Mouse (Mus musculus): Measurements from ENCODE around the gene Gm12845. TPM values are rescaled to one million over a fixed set of nuclear protein-coding genes. Genes with fewer than 3 reads are reported as not detected.

Gene Gm12845
- polyA plus RNA-seq, 1 experiment: not detected

DNA sequence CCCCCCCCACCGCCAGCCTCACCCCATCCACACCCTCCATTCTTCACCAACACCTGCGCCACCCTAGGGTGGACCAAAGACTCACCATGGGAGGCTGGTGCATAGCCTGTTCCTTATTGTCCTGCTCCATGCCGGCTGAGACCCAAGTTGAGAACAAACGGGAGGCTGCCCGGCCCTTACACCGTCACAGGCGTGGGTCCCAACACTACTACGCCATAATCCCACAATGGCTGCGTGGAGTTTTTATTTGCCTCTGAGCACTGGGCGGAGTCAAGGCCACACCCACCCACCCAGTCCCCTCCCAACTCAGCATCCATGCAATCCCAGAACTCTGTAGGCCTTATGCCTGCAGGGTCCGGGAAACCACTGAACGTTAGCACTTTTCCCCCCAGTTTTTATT is 41.2 kb downstream of the Gm12845 start, which contains the start of gene Klf17:
TSS of gene Klf17 (minus strand) at position 233 of the 400 bp plus-strand sequence.
- Histone ChIP-seq H3K79me2 (ENCODE audit: control insufficient read depth, insufficient read depth) (no peaks in the 10 kb centered on the region), H3K36me3 (ENCODE audit: control insufficient read depth, insufficient read depth) (no peaks in the 10 kb centered on the region), H3K4me3 (no peak within 1 kb of the TSS), H3ac (ENCODE audit: control insufficient read depth, insufficient read length) (no peak within 1 kb of the TSS), H3K27me3 (ENCODE audit: control insufficient read depth, insufficient read depth, insufficient read length) (no peaks in the 10 kb centered on the region), H3K4me2 (ENCODE audit: low read depth) (no peak within 1 kb of the TSS)
- TF ChIP-seq TCF3 (IDR thresholded peaks at IDR 0.05; ENCODE audit: insufficient read length, low read depth) (no peak), TCF12 (IDR thresholded peaks at IDR 0.05; ENCODE audit: insufficient read depth, poor library complexity, severe bottlenecking) (no peak), USF1 (IDR thresholded peaks at IDR 0.05; ENCODE audit: low read depth) (no peak), POLR2AphosphoS2 (IDR thresholded peaks at IDR 0.05; ENCODE audit: insufficient read length, low read depth) (no peak), MYOG (IDR thresholded peaks at IDR 0.05; ENCODE audit: control insufficient read depth in 1 of 3, insufficient read depth in 1 of 3, insufficient read length in 2 of 3, low read depth in 2 of 3) (no peak), POLR2A (IDR thresholded peaks at IDR 0.05; ENCODE audit: insufficient read length, low read depth) (no peak), SRF (IDR thresholded peaks at IDR 0.05; ENCODE audit: control insufficient read depth, insufficient read length, low read depth) (no peak), REST (IDR thresholded peaks at IDR 0.05; ENCODE audit: insufficient read depth, insufficient read length) (no peak), MYOD1 (IDR thresholded peaks at IDR 0.05; ENCODE audit: control insufficient read depth in 1 of 3, insufficient read length in 2 of 3, low read depth in 2 of 3) (no peak), E2F4 (IDR thresholded peaks at IDR 0.05; ENCODE audit: insufficient read depth) (no peak), CEBPB (IDR thresholded peaks at IDR 0.05; ENCODE audit: insufficient read depth, poor library complexity, severe bottlenecking) (no peak), MAX (IDR thresholded peaks at IDR 0.05; ENCODE audit: low read depth) (no peak)

DNA sequence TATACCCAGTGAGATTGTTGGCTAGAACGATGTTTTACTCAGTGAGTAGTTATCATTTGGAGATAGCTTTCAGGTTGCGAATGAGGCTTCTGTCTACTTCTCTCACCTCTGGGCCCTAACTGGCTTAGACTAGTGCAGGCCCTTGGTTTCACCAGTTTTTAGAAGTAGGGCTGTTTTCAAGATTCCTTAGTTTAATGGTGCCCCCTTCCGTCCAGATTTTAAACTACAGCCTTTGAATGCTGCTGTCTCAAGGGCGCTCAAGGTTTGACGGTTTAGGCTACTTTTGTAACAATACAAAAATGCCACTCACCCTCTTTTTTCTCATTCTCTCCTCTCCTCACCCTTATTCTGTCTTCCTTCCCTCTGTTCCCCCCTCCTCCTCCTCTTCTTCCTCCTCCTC is 46.7 kb downstream of the Gm12845 start:
- Histone ChIP-seq H3K36me3 (ENCODE audit: control insufficient read depth, insufficient read depth) (no peaks in the 10 kb centered on the region), H3K4me3 (no peak overlapping the region), H3ac (ENCODE audit: control insufficient read depth, insufficient read length) (no peak overlapping the region), H3K79me2 (ENCODE audit: control insufficient read depth, insufficient read depth) (no peaks in the 10 kb centered on the region), H3K4me2 (ENCODE audit: low read depth) (no peak overlapping the region), H3K27me3 (ENCODE audit: control insufficient read depth, insufficient read depth, insufficient read length) (peaks cover 5% of the 10 kb centered on the region)
- TF ChIP-seq TCF3 (IDR thresholded peaks at IDR 0.05; ENCODE audit: insufficient read length, low read depth) (no peak), CEBPB (IDR thresholded peaks at IDR 0.05; ENCODE audit: insufficient read depth, poor library complexity, severe bottlenecking) (no peak), POLR2A (IDR thresholded peaks at IDR 0.05; ENCODE audit: insufficient read length, low read depth) (no peak), USF1 (IDR thresholded peaks at IDR 0.05; ENCODE audit: low read depth) (no peak), E2F4 (IDR thresholded peaks at IDR 0.05; ENCODE audit: insufficient read depth) (no peak), MYOG (IDR thresholded peaks at IDR 0.05; ENCODE audit: control insufficient read depth in 1 of 3, insufficient read depth in 1 of 3, insufficient read length in 2 of 3, low read depth in 2 of 3) (no peak), TCF12 (IDR thresholded peaks at IDR 0.05; ENCODE audit: insufficient read depth, poor library complexity, severe bottlenecking) (no peak), POLR2AphosphoS2 (IDR thresholded peaks at IDR 0.05; ENCODE audit: insufficient read length, low read depth) (no peak), REST (IDR thresholded peaks at IDR 0.05; ENCODE audit: insufficient read depth, insufficient read length) (no peak), SRF (IDR thresholded peaks at IDR 0.05; ENCODE audit: control insufficient read depth, insufficient read length, low read depth) (no peak), MYOD1 (IDR thresholded peaks at IDR 0.05; ENCODE audit: control insufficient read depth in 1 of 3, insufficient read length in 2 of 3, low read depth in 2 of 3) (no peak), MAX (IDR thresholded peaks at IDR 0.05; ENCODE audit: low read depth) (no peak)

DNA sequence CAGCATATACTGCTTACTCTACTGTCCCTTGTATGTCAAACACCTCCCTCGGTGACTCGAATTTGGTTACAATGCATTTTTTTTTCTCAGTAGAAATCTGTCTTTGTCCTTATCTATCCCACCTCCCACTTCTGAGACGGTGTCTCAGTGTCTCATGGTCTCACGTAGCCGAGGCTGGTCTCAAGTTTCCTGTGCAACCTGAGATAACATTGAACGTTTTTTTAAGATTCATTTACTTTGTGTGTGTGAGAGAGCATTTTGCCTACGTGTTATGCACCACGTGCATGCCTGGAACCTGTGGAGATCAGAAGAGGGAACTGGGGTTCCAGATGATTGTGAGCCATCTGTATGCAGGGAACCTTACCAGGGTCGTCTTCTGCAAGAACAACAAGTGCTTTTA is 48.7 kb downstream of the Gm12845 start:
- no peaks in the 10 kb centered on the region for H3K36me3 ChIP-seq (ENCODE audit: control insufficient read depth, insufficient read depth)
- no peak overlapping the region for H3K4me2 ChIP-seq (ENCODE audit: low read depth)
- no peak overlapping the region for H3K4me3 ChIP-seq
- no peak for TF ChIP-seq MAX (IDR thresholded peaks at IDR 0.05; ENCODE audit: low read depth)
- no peak for TF ChIP-seq TCF12 (IDR thresholded peaks at IDR 0.05; ENCODE audit: insufficient read depth, poor library complexity, severe bottlenecking)
- TF ChIP-seq MYOG (IDR thresholded peaks at IDR 0.05; ENCODE audit: control insufficient read depth in 1 of 3, insufficient read depth in 1 of 3, insufficient read length in 2 of 3, low read depth in 2 of 3): no peak
- TF ChIP-seq TCF3 (IDR thresholded peaks at IDR 0.05; ENCODE audit: insufficient read length, low read depth): no peak
- TF ChIP-seq USF1 (IDR thresholded peaks at IDR 0.05; ENCODE audit: low read depth): no peak
- TF ChIP-seq CEBPB (IDR thresholded peaks at IDR 0.05; ENCODE audit: insufficient read depth, poor library complexity, severe bottlenecking): no peak
- TF ChIP-seq POLR2A (IDR thresholded peaks at IDR 0.05; ENCODE audit: insufficient read length, low read depth): no peak
- H3ac ChIP-seq (ENCODE audit: control insufficient read depth, insufficient read length): no peak overlapping the region
- H3K27me3 ChIP-seq (ENCODE audit: control insufficient read depth, insufficient read depth, insufficient read length): peaks cover 5% of the 10 kb centered on the region
- no peaks in the 10 kb centered on the region for H3K79me2 ChIP-seq (ENCODE audit: control insufficient read depth, insufficient read depth)

Other genes with a start within 250 kb of the Gm12845 start
- gene Rnf220, start 227.4 kb upstream of the Gm12845 start, polyA plus RNA-seq (2012; fragmentation: generic; extraction: Trizol): 60.4 TPM
- gene Eri3, start 174.0 kb upstream of the Gm12845 start, polyA plus RNA-seq (2012; fragmentation: generic; extraction: Trizol): 97.2 TPM
- 28.0 TPM for gene Dmap1, start 42.1 kb upstream of the Gm12845 start, polyA plus RNA-seq (2012; fragmentation: generic; extraction: Trizol)
- gene Klf17, start 41.2 kb downstream of the Gm12845 start, polyA plus RNA-seq (2012; fragmentation: generic; extraction: Trizol): not detected
- 129 TPM for gene Slc6a9, start 110.1 kb downstream of the Gm12845 start, polyA plus RNA-seq (2012; fragmentation: generic; extraction: Trizol)
- gene Ccdc24, start 148.1 kb downstream of the Gm12845 start, polyA plus RNA-seq (2012; fragmentation: generic; extraction: Trizol): 1.8 TPM
- gene B4galt2, start 159.1 kb downstream of the Gm12845 start, polyA plus RNA-seq (2012; fragmentation: generic; extraction: Trizol): 41.6 TPM
- 470 TPM for gene Atp6v0b, start 162.9 kb downstream of the Gm12845 start, polyA plus RNA-seq (2012; fragmentation: generic; extraction: Trizol)
- 8.5 TPM for gene Dph2, start 167.6 kb downstream of the Gm12845 start, polyA plus RNA-seq (2012; fragmentation: generic; extraction: Trizol)
- 62.2 TPM for gene Ipo13, start 190.6 kb downstream of the Gm12845 start, polyA plus RNA-seq (2012; fragmentation: generic; extraction: Trizol)
- gene Artn, start 205.4 kb downstream of the Gm12845 start, polyA plus RNA-seq (2012; fragmentation: generic; extraction: Trizol): 15.9 TPM